Mouse (Mus musculus) kidney, adult 8-10 months (tissue): ENCODE data around the gene Gabbr1.
"Not testable (repeated sequence)": the region's sequence is repeated elsewhere in the genome, so short reads cannot be mapped to it uniquely, and the experiment has no call there.

Experiments used
- DNase-seq, 2 experiments: peaks; one replicate each; pipeline ENCODE4 v3.0.0; 2022

The Gabbr1 gene

DNA sequence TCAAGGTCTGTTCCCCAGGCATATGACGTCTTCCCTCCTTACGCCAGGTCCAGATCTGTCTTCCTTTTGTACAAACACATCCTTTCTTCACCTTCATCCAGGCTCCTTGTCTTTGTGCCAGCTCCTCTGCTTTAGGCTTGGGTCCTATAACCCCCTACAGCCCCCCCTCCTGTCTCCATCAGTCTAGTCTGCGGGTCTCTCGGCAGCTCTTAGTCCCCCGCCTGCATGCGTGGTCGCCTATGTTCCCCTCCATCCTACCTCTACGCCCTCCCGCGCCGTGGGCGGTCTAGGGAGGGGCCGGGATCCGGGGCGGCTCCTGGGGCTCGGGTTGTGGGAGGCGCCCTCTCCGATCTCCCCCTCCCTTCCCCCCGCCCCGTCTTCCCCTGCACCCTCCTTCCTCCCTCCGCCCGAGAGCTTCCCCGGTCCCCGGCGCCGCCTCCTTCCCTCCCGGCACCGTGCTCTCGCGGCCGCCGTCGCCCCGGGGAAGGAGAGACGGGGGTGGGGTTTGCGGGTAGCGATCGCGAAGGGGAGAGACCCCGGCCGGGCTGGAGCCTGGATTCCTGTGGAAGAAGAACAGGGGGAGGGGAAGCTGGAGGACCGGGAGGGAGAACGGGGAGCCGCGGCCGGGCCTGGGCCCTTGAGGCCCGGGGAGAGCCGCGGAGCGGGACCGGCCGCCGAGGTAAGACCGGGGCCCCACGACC lies at the start of gene Gabbr1:
Gene Gabbr1, plus strand, starts transcription at position 356 of the 701 bp plus-strand sequence.
- peak; percentile 65 to 67 for DNase-seq

DNA sequence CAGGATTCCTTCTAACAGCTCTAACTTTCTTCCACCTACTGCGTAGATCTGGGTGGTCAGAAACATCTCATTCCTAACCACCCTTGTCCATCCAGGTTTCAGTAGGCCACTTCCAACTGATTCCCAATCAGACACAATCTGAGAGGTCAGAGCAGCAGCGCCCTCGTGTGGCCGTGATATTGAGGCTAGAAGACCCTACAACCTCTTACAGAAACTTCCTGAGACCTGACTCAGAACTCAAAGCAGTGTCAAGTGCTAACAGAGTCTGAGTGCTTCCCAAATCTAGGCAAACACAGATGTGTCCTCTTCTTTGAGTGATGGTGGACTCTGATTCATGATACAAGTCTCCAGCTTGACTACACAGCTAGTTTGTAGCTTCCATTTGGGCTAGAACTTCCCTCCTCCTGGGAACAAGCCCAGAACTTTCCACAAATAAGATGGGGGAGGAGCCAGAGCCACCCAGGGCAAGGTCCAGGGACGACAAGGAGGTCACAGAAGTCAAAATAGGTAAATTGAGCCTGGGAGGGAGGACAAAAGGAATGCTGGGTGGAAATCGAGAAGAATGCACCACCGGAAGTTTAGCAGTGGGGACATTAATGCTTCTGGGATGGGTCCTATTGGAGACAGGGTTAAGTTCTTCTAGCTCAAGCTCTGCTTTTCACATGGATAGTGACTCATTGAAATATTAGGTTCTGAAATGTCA lies 48.6 kb upstream of the Gabbr1 start:
- peak; percentile 40 to 84 for DNase-seq

- no peak for DNase-seq
These were observed 47.3 kb upstream of the Gabbr1 start for GRCm38 (mm10) chr17:36998477-36998876.

DNA sequence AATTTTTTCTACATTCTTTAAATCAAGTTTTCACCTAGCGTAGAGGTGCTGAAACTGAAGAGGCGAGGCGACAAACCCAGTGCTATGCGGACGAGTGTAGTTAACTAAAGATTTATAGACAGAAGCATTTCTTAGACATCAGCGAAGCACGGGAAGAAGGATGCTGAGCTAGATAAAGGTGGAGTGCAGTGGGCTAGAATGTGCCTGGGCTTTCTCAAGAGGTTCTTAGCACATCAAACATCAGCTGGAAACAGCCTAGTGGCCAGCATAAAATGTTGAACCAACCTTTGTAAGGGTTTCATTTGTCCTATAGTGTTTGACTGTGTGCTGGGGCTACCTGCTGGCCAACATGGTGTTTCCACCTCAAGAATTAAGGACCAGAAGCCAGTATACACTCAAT lies 44.9 kb upstream of the Gabbr1 start, which contains the start of gene Zfp57:
Gene Zfp57, plus strand, starts transcription at position 301 of the 400 bp plus-strand sequence.
- no peak for DNase-seq

- peak; percentile 44 to 53 for DNase-seq
These were observed 43.1 kb upstream of the Gabbr1 start for GRCm38 (mm10) chr17:37002364-37003330.

GRCm38 (mm10) chr17:37003366-37003765 lies 42.4 kb upstream of the Gabbr1 start:
- DNase-seq: no peak

DNA sequence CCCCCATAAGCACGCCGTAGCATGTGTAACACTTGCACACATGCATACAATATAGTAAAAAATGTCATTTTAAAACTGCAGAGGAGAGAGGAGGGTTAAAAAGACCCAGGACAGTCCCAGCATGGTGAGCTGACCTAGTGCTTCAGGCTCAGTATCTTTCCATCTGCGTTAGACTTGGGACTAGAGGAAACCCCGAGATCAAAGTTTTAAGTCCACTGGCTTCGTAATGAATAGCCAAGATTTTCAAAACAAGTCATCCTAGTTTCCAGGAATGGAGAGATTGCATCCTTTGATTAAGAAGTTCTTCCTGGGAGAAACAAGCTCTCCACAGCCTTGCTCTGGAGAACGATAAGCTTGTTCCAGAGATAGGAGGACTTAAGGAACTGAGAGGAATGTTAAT lies 37.6 kb upstream of the Gabbr1 start:
- DNase-seq: peak; percentile 10 to 12

DNA sequence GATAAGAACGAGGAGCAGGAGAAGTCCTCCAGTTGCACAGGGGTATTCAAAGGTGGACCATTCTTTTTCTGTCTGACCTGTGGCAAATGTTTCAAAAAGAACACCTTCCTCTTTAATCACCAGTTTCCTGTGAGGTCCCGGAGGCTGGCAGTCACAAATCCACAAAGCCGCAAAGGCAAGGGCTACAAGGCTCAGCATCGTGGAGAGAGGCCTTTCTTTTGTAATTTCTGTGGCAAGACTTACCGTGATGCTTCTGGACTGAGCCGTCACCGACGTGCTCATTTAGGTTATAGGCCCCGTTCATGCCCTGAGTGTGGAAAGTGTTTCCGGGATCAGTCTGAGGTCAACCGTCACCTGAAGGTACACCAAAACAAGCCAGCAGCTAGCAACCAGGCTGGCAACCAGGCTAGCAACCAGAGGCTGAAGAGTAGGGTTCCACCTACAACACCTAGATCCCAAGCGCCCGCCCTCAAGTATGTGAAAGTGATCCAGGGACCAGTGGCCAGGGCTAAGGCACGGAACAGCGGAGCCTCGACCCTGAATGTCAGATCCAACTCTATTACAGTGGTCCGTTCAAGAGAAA lies 36.2 kb upstream of the Gabbr1 start:
- DNase-seq: no peak

DNA sequence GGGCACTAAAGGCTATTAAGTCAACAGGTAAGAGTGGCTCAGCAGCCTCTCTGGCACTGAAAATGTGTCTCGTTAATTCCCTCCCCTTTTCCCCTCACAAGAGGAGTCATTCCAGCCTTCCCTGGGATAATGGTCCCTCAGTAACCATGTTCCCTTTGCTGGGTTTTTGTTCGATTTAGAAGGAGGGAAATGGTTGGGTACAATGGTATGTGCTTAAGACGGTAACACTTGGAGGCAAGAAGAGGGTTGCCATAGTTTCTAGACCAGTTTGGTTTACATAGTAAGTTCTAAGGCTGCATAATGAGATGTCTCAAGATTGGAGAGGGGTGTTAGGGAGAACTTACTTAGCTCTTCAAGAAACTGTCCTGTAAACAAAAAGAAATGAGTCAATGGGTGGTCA lies 34.0 kb upstream of the Gabbr1 start:
- no peak for DNase-seq

GRCm38 (mm10) chr17:37012141-37012540 lies 33.6 kb upstream of the Gabbr1 start:
- DNase-seq: no peak

- no peak for DNase-seq
These were observed 29.4 kb upstream of the Gabbr1 start for GRCm38 (mm10) chr17:37016333-37016732.

GRCm38 (mm10) chr17:37018328-37018727 lies 27.4 kb upstream of the Gabbr1 start:
- no peak for DNase-seq

DNA sequence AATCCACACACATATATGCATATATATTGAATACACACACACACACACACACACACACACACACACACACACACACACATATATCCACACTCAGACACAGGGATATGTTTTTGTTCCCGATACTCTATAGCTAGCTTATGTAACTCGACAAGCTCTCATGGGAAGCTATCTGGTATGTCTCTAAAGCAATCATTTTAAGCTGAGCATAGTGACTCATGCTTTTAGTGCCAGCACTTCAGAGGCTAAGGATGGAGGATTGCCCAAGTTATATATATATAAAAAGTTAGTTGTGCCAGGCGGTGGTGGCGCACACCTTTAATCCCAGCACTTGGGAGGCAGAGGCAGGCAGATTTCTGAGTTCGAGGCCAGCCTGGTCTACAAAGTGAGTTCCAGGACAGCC lies 26.5 kb upstream of the Gabbr1 start:
- not testable (repeated sequence) for DNase-seq

DNA sequence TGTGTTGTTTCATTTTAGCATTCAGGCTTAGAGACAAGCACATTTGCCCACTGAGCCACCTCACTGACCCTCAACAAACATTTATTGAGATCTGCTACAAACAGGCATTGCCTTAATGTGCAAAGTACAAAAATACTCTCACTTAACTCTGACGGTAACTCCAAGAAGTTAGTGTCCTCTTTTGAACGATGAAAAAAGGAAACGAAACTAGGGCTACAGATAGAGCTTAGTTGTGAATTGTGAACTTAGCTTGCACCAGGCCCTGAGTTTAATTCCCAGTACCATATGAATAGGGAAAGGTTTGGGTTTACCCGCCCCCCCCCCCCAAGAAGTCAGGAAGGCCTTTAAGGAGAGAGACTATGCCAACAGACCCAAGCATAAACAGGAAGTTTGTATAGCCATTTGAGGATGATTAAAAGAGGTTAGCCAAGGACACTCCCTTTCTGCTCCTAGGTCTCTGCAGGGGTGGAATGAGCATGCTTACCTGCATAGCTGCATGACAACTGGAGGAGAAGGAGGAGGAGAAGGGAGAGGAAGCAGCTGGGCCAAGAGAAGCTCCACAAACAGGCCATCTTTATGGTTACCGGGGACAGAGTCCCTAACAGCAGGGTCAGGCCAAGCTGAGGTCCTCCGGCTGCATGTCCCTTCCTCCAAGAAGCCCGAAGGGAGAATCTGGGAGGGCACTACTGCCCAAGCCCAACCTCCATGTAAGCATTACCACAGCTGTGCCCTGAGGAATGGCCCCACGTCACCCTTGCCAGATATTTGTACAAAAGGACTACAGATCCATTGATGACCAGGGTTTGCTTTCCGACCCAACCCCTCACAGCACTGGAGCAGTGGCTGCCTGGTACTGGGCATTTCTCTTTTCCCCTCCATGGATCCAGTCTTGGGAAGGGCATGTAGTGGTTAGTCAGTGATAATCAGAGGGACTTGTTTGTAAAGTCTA lies 22.9 kb upstream of the Gabbr1 start, which contains the start of gene Mog:
Gene Mog, minus strand, starts transcription at position 771 of the 949 bp plus-strand sequence.
- DNase-seq: no peak

DNA sequence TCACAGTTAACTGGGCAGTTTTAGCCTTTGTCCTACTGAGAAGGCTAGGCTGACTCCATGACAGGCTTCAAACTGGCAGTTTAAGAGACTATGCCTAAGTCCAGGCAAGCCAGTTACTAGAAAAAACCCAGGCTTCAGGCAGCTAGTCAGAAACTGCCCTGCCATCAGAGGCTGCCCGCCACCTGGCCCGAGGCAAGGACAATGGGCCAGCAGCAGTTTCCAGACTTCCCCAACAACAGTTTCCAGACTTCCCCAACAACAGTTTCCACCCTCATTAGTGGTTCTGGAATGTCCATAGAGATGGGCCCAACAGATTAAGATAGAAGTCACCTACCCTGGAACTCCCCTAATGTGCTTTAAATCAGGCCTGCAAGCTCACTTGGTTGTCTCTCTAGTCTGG lies 19.3 kb upstream of the Gabbr1 start:
- DNase-seq: no peak

GRCm38 (mm10) chr17:37027486-37027885 lies 18.3 kb upstream of the Gabbr1 start:
- no peak for DNase-seq

DNA sequence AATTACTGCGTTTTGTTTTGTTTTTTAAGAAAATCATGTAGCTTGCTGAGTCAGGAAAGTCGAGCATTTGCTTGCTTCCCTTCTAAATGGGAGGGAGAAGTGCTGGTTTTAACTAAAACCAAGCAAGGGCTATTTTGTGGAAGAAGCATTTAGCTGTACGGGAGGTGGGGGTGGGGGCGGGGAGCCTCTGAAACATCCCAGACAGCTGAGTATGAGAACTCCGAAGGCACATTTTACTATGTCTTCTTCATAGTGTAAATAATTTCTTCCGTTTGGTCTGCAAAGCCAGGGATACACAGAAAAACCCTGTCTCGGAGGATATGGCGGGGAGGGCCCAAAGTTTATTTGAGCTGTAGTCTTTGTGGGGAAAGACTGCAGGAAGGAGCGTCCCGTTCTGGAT lies 17.6 kb upstream of the Gabbr1 start:
- no peak for DNase-seq

GRCm38 (mm10) chr17:37028683-37029120 lies 17.1 kb upstream of the Gabbr1 start:
- peak; percentile 81 to 88 for DNase-seq

- DNase-seq: no peak
These were observed 16.6 kb upstream of the Gabbr1 start for GRCm38 (mm10) chr17:37029162-37029561.

DNA sequence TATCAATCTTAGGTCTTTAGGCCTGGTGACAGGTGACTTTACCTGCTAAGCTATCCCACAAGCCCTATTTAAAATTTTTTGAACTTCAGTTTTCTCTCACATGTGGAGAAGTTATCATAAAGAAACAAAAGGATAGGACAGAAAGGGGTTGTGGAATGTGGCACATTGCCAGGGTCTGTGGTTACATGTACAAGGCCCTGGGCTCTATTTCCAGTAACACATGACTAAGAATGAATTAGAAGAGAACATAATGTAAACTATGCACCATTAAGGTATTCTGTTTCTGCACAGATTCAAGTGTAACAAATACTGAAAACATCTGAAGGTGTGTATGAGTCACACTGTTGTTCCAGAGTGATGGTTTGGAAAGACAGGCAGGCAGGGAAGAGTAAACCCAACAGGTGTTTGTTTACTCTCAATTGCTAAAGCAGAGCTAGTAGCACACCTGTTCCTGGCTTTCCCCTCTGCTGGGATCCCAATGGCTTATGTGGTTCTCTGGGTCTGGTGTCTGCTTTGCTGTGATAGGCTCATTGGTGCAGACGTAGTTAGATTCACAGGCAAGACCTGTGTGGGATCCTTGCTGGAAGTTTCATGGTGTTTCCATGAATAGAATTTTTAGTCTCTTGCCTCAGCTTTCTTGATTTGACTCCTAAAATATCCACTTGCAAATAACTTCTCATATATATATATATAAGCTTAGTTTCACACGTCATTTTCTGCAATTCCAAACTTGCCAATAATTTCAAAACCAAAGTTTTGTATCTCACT lies 6.5 kb upstream of the Gabbr1 start:
- no peak for DNase-seq
